In genomic region chr11:75459751-75460102, GRCm38 (mm10) we compare ENCODE assay signal across 9 mouse cellular contexts. TPM values are rescaled to one million over a fixed set of nuclear protein-coding genes. Genes with fewer than 3 reads are reported as not detected.
DNase-seq lines count a peak whose midpoint lies in the region; ATAC-seq and TF ChIP-seq lines count a peak whose summit lies in the region.
"Had no signal": no experiment of that assay in that cellular context is flagged by ENCODE, and none has a peak within 500 bp of the region (broad histone marks: within the 10 kb centered on the region; RNA-seq: fewer than 3 reads in every experiment).

No protein-coding gene starts in this region.

- H3K9me3 ChIP-seq in heart, embryonic 16.5 days (replicated peaks; ENCODE audit: control insufficient read depth, low read length): no peaks in the 10 kb centered on the region
- H3K9me3 ChIP-seq in MEL (replicated peaks; ENCODE audit: insufficient read depth, low read length): no peaks in the 10 kb centered on the region
- H3K9me3 ChIP-seq in hindbrain, embryonic 13.5 days: no peaks in the 10 kb centered on the region
- no peaks in the 10 kb centered on the region for H3K9me3 ChIP-seq in midbrain, embryonic 11.5 days (ENCODE audit: control insufficient read depth, low read length)

- H3K9ac ChIP-seq in heart, embryonic 16.5 days (ENCODE audit: low read length): peak overlapping the region; percentile 58; the same call in 1 of the 2 replicates
- peak overlapping the region; percentile 74 for H3K9ac ChIP-seq in MEL (ENCODE audit: control insufficient read depth, low read depth, low read length, poor library complexity, severe bottlenecking)
- H3K9ac ChIP-seq in hindbrain, embryonic 13.5 days: peak overlapping the region; percentile 46; the same call in 1 of the 2 replicates
- H3K9ac ChIP-seq in midbrain, embryonic 11.5 days (ENCODE audit: low read length): peak overlapping the region; percentile 54; the same call in 1 of the 2 replicates

- no peak for DNase-seq in heart, adult 11 months
- no peak for DNase-seq in MEL (ENCODE audit: low read depth, low spot score)
- no peak for DNase-seq in midbrain, embryonic 11.5 days (ENCODE audit: low spot score, missing footprints)
- DNase-seq in B cell, adult 2 months: no peak
- DNase-seq in urinary bladder, postnatal 25 days (ENCODE audit: low spot score): no peak
- no peak for DNase-seq in urinary bladder, postnatal 14 days (ENCODE audit: low spot score)

- ATAC-seq in heart, embryonic 16.5 days (replicated peaks; ENCODE audit: extremely low read depth, insufficient read depth, low FRiP score): no peak
- ATAC-seq in hindbrain, embryonic 13.5 days (ENCODE audit: low FRiP score): no peak
- no peak for ATAC-seq in midbrain, embryonic 11.5 days (ENCODE audit: low FRiP score)

- no peak for TF ChIP-seq POLR2A in MEL (IDR thresholded peaks at IDR 0.05; ENCODE audit: control insufficient read depth in 1 of 2, insufficient read depth in 1 of 2, low read depth in 1 of 2, low read length in 2 of 2, poor library complexity in 1 of 2)

- H3K4me1 ChIP-seq in heart, embryonic 16.5 days (ENCODE audit: control insufficient read depth, insufficient read depth, low read length): peaks cover 32% of the 10 kb centered on the region
- peaks cover 14 to 46% of the 10 kb centered on the region in 2 experiments for H3K4me1 ChIP-seq in MEL (ENCODE audit: control insufficient read depth in 1 of 2, insufficient read depth in 2 of 2, low read length in 2 of 2)
- H3K4me1 ChIP-seq in hindbrain, embryonic 13.5 days (replicated peaks): peaks cover 42% of the 10 kb centered on the region
- peaks cover 20% of the 10 kb centered on the region for H3K4me1 ChIP-seq in midbrain, embryonic 11.5 days (ENCODE audit: control insufficient read depth, insufficient read depth, low read length)

- peak overlapping the region; percentile 92 for H3K4me2 ChIP-seq in heart, embryonic 16.5 days (ENCODE audit: low read depth, low read length)
- H3K4me2 ChIP-seq in hindbrain, embryonic 13.5 days: peak overlapping the region; percentile 62
- H3K4me2 ChIP-seq in midbrain, embryonic 11.5 days: peak overlapping the region; percentile 91

- peaks cover 3% of the 10 kb centered on the region for H3K36me3 ChIP-seq in heart, embryonic 16.5 days (ENCODE audit: control insufficient read depth, insufficient read depth)
- H3K36me3 ChIP-seq in MEL (ENCODE audit: control insufficient read depth in 1 of 2, insufficient read depth in 2 of 2, low read length in 2 of 2): peaks cover 0 to 38% of the 10 kb centered on the region in 2 experiments; a peak in 2 of 4 replicates
- peaks cover 4% of the 10 kb centered on the region for H3K36me3 ChIP-seq in hindbrain, embryonic 13.5 days
- no peaks in the 10 kb centered on the region for H3K36me3 ChIP-seq in midbrain, embryonic 11.5 days (ENCODE audit: control insufficient read depth, insufficient read depth, low read length)

- 21% methylated on average over 5 of the region's 5 CpGs for WGBS in heart, embryonic 16.5 days
- 32% methylated on average over 5 of the region's 5 CpGs for WGBS in hindbrain, embryonic 13.5 days
- 29% methylated on average over 5 of the region's 5 CpGs for WGBS in midbrain, embryonic 11.5 days

- peaks cover 8% of the 10 kb centered on the region; the same call in 1 of the 2 replicates for H3K79me2 ChIP-seq in MEL (ENCODE audit: control insufficient read depth, insufficient read depth, low read length, poor library complexity)

- no peak for TF ChIP-seq EP300 in MEL (IDR thresholded peaks at IDR 0.05; ENCODE audit: low read depth in 1 of 2, low read length in 2 of 2)

- no peak for TF ChIP-seq CTCF in MEL (IDR thresholded peaks at IDR 0.05 in 2 of 3, conservative IDR thresholded peaks at IDR 0.05 in 1 of 3; ENCODE audit: control insufficient read depth in 1 of 3, insufficient read depth in 1 of 3, low read depth in 2 of 3, low read length in 3 of 3, poor library complexity in 1 of 3, severe bottlenecking in 1 of 3)

- no peaks in the 10 kb centered on the region for H3K27me3 ChIP-seq in heart, embryonic 16.5 days (ENCODE audit: control insufficient read depth, insufficient read depth, low read length)
- no peaks in the 10 kb centered on the region for H3K27me3 ChIP-seq in MEL (ENCODE audit: control insufficient read depth in 1 of 2, insufficient read depth in 2 of 2, low read length in 2 of 2)
- H3K27me3 ChIP-seq in hindbrain, embryonic 13.5 days: no peaks in the 10 kb centered on the region
- no peaks in the 10 kb centered on the region for H3K27me3 ChIP-seq in midbrain, embryonic 11.5 days (ENCODE audit: control insufficient read depth, insufficient read depth, low read length)

- no peak for TF ChIP-seq RAD21 in MEL (IDR thresholded peaks at IDR 0.05; ENCODE audit: low read depth, low read length)

- H3K27ac ChIP-seq in heart, embryonic 16.5 days (ENCODE audit: low read length): peak overlapping the region; percentile 98
- H3K27ac ChIP-seq in MEL (ENCODE audit: control insufficient read depth, low read depth, low read length): peak overlapping the region; percentile 99
- H3K27ac ChIP-seq in hindbrain, embryonic 13.5 days: peak overlapping the region; percentile 87
- no peak overlapping the region; the same call in 1 of the 2 replicates for H3K27ac ChIP-seq in midbrain, embryonic 11.5 days (ENCODE audit: low read depth, low read length)

- H3K4me3 ChIP-seq in heart, embryonic 16.5 days (ENCODE audit: low read length): peak overlapping the region; percentile 55
- H3K4me3 ChIP-seq in MEL (ENCODE audit: control insufficient read depth in 1 of 2, insufficient read depth in 1 of 2, low read depth in 2 of 2, low read length in 2 of 2): peak overlapping the region; percentile 34 to 51
- peak overlapping the region; percentile 76 for H3K4me3 ChIP-seq in hindbrain, embryonic 13.5 days
- peak overlapping the region; percentile 62; the same call in 1 of the 2 replicates for H3K4me3 ChIP-seq in midbrain, embryonic 11.5 days (ENCODE audit: low read depth, low read length)

TF ChIP-seq in MEL, 35 proteins besides CTCF, POLR2A, EP300 and RAD21:
- TF ChIP-seq HCFC1 (IDR thresholded peaks at IDR 0.05; ENCODE audit: low read depth, low read length) (no peak), CHD1 (IDR thresholded peaks at IDR 0.05; ENCODE audit: low read depth, low read length) (peak; percentile 95; the same call in 1 of the 2 replicates), USF1 (IDR thresholded peaks at IDR 0.05; ENCODE audit: low read depth, low read length) (peak; percentile 15; the same call in 1 of the 2 replicates)

RNA-seq across cellular contexts. Expression of gene Tlcd2, which starts 1.8 kb away (rescaled TPM):
- 11.2 and 12.1 TPM in 2 replicates for polyA plus RNA-seq in heart, embryonic 16.5 days (2015; fragmentation: Nextera tagmentation; extraction: Ambion mirVana)
- 0.50 and 1.0 TPM in 2 replicates for total RNA-seq in MEL (2012; rRNA removed)
- under 1 TPM in 1 of 2 experiments, not detected in 1; 0.86 TPM for polyA plus RNA-seq in MEL (2012; ENCODE audit: insufficient read depth in 1 of 2, insufficient read length in 2 of 2, low read depth in 1 of 2, low replicate concordance in 2 of 2, missing spikeins in 1 of 2)
- 2.7 and 3.4 TPM in 2 replicates for polyA plus RNA-seq in hindbrain, embryonic 13.5 days (2015; fragmentation: Nextera tagmentation; extraction: Ambion mirVana)
- polyA plus RNA-seq in midbrain, embryonic 11.5 days (2014; fragmentation: Nextera tagmentation; extraction: Ambion mirVana): 7.6 and 8.9 TPM in 2 replicates

RNA-seq across cellular contexts. Expression of gene Wdr81, which starts 5.2 kb away (rescaled TPM):
- 3.5 and 4.5 TPM in 2 replicates for polyA plus RNA-seq in heart, embryonic 16.5 days (2015; fragmentation: Nextera tagmentation; extraction: Ambion mirVana)
- total RNA-seq in MEL (2012; rRNA removed): 7.0 and 7.6 TPM in 2 replicates
- polyA plus RNA-seq in MEL (2012; ENCODE audit: insufficient read depth in 1 of 2, insufficient read length in 2 of 2, low read depth in 1 of 2, low replicate concordance in 2 of 2, missing spikeins in 1 of 2): 10 to 100 TPM in 1 of 2 experiments, not detected in 1; 13.9 TPM
- 6.2 and 7.1 TPM in 2 replicates for polyA plus RNA-seq in hindbrain, embryonic 13.5 days (2015; fragmentation: Nextera tagmentation; extraction: Ambion mirVana)
- 2.8 and 3.9 TPM in 2 replicates for polyA plus RNA-seq in midbrain, embryonic 11.5 days (2014; fragmentation: Nextera tagmentation; extraction: Ambion mirVana)

RNA-seq across cellular contexts. Expression of gene Serpinf2, which starts 20.3 kb away (rescaled TPM):
- 0.39 and 0.75 TPM in 2 replicates for polyA plus RNA-seq in heart, embryonic 16.5 days (2015; fragmentation: Nextera tagmentation; extraction: Ambion mirVana)
- not detected in 2 replicates for total RNA-seq in MEL (2012; rRNA removed)
- under 1 TPM in 1 of 2 experiments, not detected in 1; 0.07 TPM for polyA plus RNA-seq in MEL (2012; ENCODE audit: insufficient read depth in 1 of 2, insufficient read length in 2 of 2, low read depth in 1 of 2, low replicate concordance in 2 of 2, missing spikeins in 1 of 2)
- polyA plus RNA-seq in hindbrain, embryonic 13.5 days (2015; fragmentation: Nextera tagmentation; extraction: Ambion mirVana): 0.12 TPM in 1 of 2 replicates, not detected in the other
- polyA plus RNA-seq in midbrain, embryonic 11.5 days (2014; fragmentation: Nextera tagmentation; extraction: Ambion mirVana): not detected in 2 replicates

RNA-seq across cellular contexts. Expression of gene Prpf8, which starts 26.9 kb away (rescaled TPM):
- 31.4 and 34.1 TPM in 2 replicates for polyA plus RNA-seq in heart, embryonic 16.5 days (2015; fragmentation: Nextera tagmentation; extraction: Ambion mirVana)
- total RNA-seq in MEL (2012; rRNA removed): 214 and 234 TPM in 2 replicates
- polyA plus RNA-seq in MEL (2012; ENCODE audit: insufficient read depth in 1 of 2, insufficient read length in 2 of 2, low read depth in 1 of 2, low replicate concordance in 2 of 2, missing spikeins in 1 of 2): 100 to 1,000 TPM; 276 to 644 TPM
- 49.2 and 51.8 TPM in 2 replicates for polyA plus RNA-seq in hindbrain, embryonic 13.5 days (2015; fragmentation: Nextera tagmentation; extraction: Ambion mirVana)
- 94.9 and 100.0 TPM in 2 replicates for polyA plus RNA-seq in midbrain, embryonic 11.5 days (2014; fragmentation: Nextera tagmentation; extraction: Ambion mirVana)

RNA-seq across cellular contexts. Expression of gene Serpinf1, which starts 37.2 kb away (rescaled TPM):
- 37.4 and 40.1 TPM in 2 replicates for polyA plus RNA-seq in heart, embryonic 16.5 days (2015; fragmentation: Nextera tagmentation; extraction: Ambion mirVana)
- total RNA-seq in MEL (2012; rRNA removed): not detected in 2 replicates
- under 1 TPM in 1 of 2 experiments, not detected in 1; 0.36 TPM for polyA plus RNA-seq in MEL (2012; ENCODE audit: insufficient read depth in 1 of 2, insufficient read length in 2 of 2, low read depth in 1 of 2, low replicate concordance in 2 of 2, missing spikeins in 1 of 2)
- polyA plus RNA-seq in hindbrain, embryonic 13.5 days (2015; fragmentation: Nextera tagmentation; extraction: Ambion mirVana): 55.4 and 63.1 TPM in 2 replicates
- polyA plus RNA-seq in midbrain, embryonic 11.5 days (2014; fragmentation: Nextera tagmentation; extraction: Ambion mirVana): 56.2 and 58.2 TPM in 2 replicates
- total RNA-seq: neutrophil, adult 5-6 weeks had no signal
